Mouse (Mus musculus): Measurements from ENCODE around the gene Cstf2t. TPM values are rescaled to one million over a fixed set of nuclear protein-coding genes. Genes with fewer than 3 reads are reported as not detected.

Cstf2t gene
- polyA plus RNA-seq (2014; fragmentation: Nextera tagmentation; extraction: Ambion mirVana), result 33.2 and 39.8 TPM in 2 replicates

DNA sequence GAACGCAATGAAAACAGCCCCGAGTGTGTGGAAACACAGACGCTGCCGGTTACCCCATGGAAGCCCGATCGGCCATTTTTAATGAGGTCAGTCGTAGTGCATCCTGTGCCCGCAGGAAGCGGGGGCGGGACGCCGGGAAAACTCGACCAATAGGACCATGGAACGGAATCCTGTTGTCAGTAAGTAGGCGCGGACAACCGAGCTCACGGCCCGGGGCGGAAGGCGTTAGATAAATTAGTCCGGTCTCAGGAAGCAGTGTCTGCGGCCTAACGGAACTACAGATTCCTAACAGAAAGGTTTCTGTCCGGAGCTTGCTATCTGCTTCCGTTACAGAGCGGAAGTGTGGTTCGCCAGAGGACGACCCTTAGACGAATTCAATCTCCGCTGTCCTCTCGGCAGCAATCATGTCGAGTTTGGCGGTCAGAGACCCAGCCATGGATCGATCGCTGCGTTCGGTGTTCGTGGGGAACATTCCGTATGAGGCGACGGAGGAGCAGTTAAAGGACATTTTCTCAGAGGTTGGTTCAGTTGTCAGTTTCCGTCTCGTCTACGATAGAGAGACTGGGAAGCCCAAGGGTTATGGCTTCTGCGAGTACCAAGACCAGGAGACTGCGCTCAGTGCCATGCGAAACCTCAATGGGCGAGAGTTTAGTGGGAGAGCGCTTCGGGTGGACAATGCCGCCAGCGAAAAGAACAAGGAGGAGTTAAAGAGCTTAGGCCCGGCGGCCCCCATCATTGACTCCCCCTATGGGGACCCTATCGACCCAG is at the start of gene Cstf2t:
Cstf2t (plus strand) TSS at position 176 of the 768 bp plus-strand sequence.
- peak within 1 kb of the TSS; percentile 79 for H3K27ac ChIP-seq (replicated peaks; ENCODE audit: low read depth, low read length)
- no peaks in the 10 kb centered on the region for H3K27me3 ChIP-seq (replicated peaks; ENCODE audit: control insufficient read depth, insufficient read depth, low read length)
- H3K4me1 ChIP-seq (ENCODE audit: control insufficient read depth, insufficient read depth, low read length), result peaks cover 17% of the 10 kb centered on the region
- WGBS, result 2% methylated on average over 55 of the region's 56 CpGs
- DNase-seq (ENCODE audit: low spot score) (peak; percentile 100), ATAC-seq (ENCODE audit: low read depth) (peak; percentile 100)
- peaks cover 13% of the 10 kb centered on the region; the same call in 1 of the 2 replicates for H3K9me3 ChIP-seq (ENCODE audit: control insufficient read depth, low read length)
- peak within 1 kb of the TSS; percentile 79 for H3K9ac ChIP-seq (ENCODE audit: low read depth, low read length)
- H3K36me3 ChIP-seq (ENCODE audit: control insufficient read depth, insufficient read depth, low read length), result peaks cover 38% of the 10 kb centered on the region
- peak within 1 kb of the TSS; percentile 82 for H3K4me2 ChIP-seq (ENCODE audit: low read depth, low read length)
- H3K4me3 ChIP-seq (ENCODE audit: low read depth, low read length), result peak within 1 kb of the TSS; percentile 62

DNA sequence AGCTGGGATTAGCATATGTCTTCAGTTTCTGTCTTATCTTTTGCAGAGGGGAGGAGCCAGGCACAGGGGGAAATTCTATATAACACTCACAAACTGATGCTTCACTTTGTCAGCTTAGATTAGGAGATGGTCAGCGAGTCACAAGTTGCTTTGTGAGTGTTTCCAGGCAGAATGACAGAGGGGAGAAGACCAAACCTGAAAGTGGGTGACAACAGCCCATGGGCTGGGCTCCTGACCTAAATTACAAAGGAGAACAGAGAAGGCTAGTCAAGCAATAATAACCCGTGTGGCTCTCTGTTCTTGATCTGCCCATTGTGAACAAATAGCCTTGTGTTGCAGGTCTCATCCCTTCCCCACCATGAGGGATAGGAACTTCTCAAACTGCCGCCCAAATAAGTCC is 43.7 kb upstream of the Cstf2t start:
- no peak for ATAC-seq (ENCODE audit: low read depth)
- no peak overlapping the region for H3K4me3 ChIP-seq (ENCODE audit: low read depth, low read length)
- 82% methylated on average over 3 of the region's 3 CpGs for whole genome bisulfite sequencing

DNA sequence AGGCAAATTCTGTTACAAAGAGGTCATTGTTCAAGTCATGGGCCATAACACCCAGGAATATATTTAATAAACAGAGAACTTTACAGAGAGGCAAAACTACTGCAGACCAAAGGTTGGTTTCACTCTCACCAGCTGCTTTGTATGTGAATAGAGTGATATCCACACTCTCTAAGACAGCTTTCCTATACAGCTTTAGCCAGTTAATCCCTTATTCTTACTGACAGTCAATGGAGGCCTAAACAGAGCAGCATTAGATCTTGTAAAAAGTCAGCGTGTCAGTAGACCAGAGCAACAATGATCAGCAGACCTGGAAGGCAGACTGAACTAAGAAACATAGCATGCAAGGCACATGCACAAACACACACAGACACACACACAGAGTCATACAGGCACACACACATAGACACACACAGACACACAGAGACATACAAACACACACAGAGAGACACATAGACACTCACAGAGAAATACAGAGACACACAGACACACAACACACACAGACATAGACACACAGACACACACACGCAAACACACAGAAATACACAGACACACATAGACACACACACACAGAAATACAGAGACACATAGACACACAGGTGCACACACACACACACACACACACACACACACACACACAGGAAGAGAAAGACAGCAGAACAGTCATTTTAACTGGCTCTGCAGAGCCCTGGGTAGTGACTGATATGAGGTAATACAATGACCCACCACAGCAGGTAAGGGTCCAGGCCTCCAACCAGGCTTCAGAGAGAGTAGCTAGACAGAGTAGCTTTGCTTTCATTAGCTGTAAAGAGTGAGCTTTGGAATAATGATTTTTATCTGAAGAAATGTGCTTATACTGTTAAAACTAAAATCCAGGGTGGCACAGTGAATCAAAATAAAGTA is 41.4 kb upstream of the Cstf2t start:
- Histone ChIP-seq H3K4me1 (ENCODE audit: control insufficient read depth, insufficient read depth, low read length) (no peaks in the 10 kb centered on the region), H3K27ac (replicated peaks; ENCODE audit: low read depth, low read length) (no peak overlapping the region), H3K9me3 (ENCODE audit: control insufficient read depth, low read length) (no peaks in the 10 kb centered on the region), H3K27me3 (replicated peaks; ENCODE audit: control insufficient read depth, insufficient read depth, low read length) (no peaks in the 10 kb centered on the region), H3K9ac (ENCODE audit: low read depth, low read length) (no peak overlapping the region), H3K36me3 (ENCODE audit: control insufficient read depth, insufficient read depth, low read length) (no peaks in the 10 kb centered on the region), H3K4me2 (ENCODE audit: low read depth, low read length) (no peak overlapping the region), H3K4me3 (ENCODE audit: low read depth, low read length) (no peak overlapping the region)
- WGBS, result 80% methylated on average over 2 of the region's 2 CpGs
- ATAC-seq (ENCODE audit: low read depth) (no peak), DNase-seq (ENCODE audit: low spot score) (no peak)

More for the DNA sequence above, 43.7 kb upstream of the Cstf2t start:
- Histone ChIP-seq H3K36me3 (ENCODE audit: control insufficient read depth, insufficient read depth, low read length) (no peaks in the 10 kb centered on the region), H3K9me3 (ENCODE audit: control insufficient read depth, low read length) (no peaks in the 10 kb centered on the region), H3K27me3 (replicated peaks; ENCODE audit: control insufficient read depth, insufficient read depth, low read length) (no peaks in the 10 kb centered on the region), H3K4me2 (ENCODE audit: low read depth, low read length) (no peak overlapping the region), H3K27ac (replicated peaks; ENCODE audit: low read depth, low read length) (no peak overlapping the region), H3K4me1 (ENCODE audit: control insufficient read depth, insufficient read depth, low read length) (no peaks in the 10 kb centered on the region), H3K9ac (ENCODE audit: low read depth, low read length) (no peak overlapping the region)
- DNase-seq (ENCODE audit: low spot score), result no peak

DNA sequence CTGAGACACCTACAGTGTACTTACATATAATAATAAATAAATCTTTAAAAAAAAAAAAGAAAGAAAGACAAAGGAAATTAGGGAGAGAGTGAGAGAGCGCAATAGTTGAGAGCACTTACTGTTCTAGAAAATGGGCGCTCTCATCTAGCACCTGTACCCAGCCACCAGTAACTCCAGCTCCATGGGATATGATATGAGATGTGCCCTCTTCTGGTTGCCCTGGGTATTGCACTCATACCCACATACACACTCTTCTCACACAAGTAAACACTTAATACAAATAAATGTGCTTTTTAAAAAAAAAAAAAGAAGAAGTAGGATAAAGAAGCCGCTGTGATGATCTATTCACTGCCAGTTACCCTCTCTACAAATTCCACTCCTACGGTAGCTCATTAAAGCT is 36.0 kb upstream of the Cstf2t start:
- ATAC-seq (ENCODE audit: low read depth), result no peak

GRCm38 (mm10) chr19:31064740-31065139 is 17.9 kb upstream of the Cstf2t start:
- peaks cover 7% of the 10 kb centered on the region; the same call in 1 of the 2 replicates for H3K4me1 ChIP-seq (ENCODE audit: control insufficient read depth, insufficient read depth, low read length)
- no peak overlapping the region for H3K4me3 ChIP-seq (ENCODE audit: low read depth, low read length)
- ATAC-seq (ENCODE audit: low read depth) (no peak), DNase-seq (ENCODE audit: low spot score) (no peak)
- no peak overlapping the region for H3K4me2 ChIP-seq (ENCODE audit: low read depth, low read length)
- H3K27ac ChIP-seq (replicated peaks; ENCODE audit: low read depth, low read length), result no peak overlapping the region
- H3K36me3 ChIP-seq (ENCODE audit: control insufficient read depth, insufficient read depth, low read length), result no peaks in the 10 kb centered on the region
- 60% methylated on average over 1 of the region's 1 CpGs for WGBS
- no peaks in the 10 kb centered on the region for H3K27me3 ChIP-seq (replicated peaks; ENCODE audit: control insufficient read depth, insufficient read depth, low read length)
- no peak overlapping the region for H3K9ac ChIP-seq (ENCODE audit: low read depth, low read length)
- no peaks in the 10 kb centered on the region for H3K9me3 ChIP-seq (ENCODE audit: control insufficient read depth, low read length)

More for the DNA sequence above, 36.0 kb upstream of the Cstf2t start:
- Histone ChIP-seq H3K9me3 (ENCODE audit: control insufficient read depth, low read length) (no peaks in the 10 kb centered on the region), H3K9ac (ENCODE audit: low read depth, low read length) (no peak overlapping the region), H3K4me3 (ENCODE audit: low read depth, low read length) (no peak overlapping the region), H3K4me1 (ENCODE audit: control insufficient read depth, insufficient read depth, low read length) (no peaks in the 10 kb centered on the region), H3K36me3 (ENCODE audit: control insufficient read depth, insufficient read depth, low read length) (no peaks in the 10 kb centered on the region), H3K4me2 (ENCODE audit: low read depth, low read length) (no peak overlapping the region), H3K27ac (replicated peaks; ENCODE audit: low read depth, low read length) (no peak overlapping the region), H3K27me3 (replicated peaks; ENCODE audit: control insufficient read depth, insufficient read depth, low read length) (no peaks in the 10 kb centered on the region)
- DNase-seq (ENCODE audit: low spot score), result no peak
- WGBS, result 95% methylated on average over 4 of the region's 4 CpGs

DNA sequence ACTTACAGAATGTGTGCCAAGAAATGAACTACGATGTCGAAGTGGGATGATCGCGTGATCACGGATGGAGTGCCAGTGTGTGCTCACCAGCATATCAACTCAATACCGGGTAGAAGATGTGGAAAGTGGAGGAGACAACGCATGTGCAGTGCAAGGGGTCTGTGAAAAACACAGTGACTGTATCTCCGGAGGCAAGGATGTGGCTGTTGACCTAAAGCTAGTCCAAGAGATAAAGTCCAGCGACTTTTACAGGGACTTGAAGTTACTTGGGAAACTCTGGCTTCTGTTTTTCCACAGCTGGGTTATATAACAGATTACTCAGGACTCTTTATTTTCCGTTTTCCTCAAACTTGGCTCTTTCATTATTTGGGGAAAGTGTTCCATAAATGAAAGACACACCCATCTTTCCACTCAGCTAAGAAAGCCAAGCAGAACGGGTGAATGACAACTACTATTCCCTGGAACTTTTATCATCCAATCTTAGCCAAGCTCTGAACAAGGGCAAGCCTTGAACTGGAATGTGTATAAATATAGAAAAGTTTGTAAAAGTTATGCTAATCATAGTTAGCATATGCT is 17.3 kb upstream of the Cstf2t start:
- H3K36me3 ChIP-seq (ENCODE audit: control insufficient read depth, insufficient read depth, low read length), result no peaks in the 10 kb centered on the region
- H3K9ac ChIP-seq (ENCODE audit: low read depth, low read length), result no peak overlapping the region
- no peak overlapping the region for H3K27ac ChIP-seq (replicated peaks; ENCODE audit: low read depth, low read length)
- no peaks in the 10 kb centered on the region for H3K9me3 ChIP-seq (ENCODE audit: control insufficient read depth, low read length)
- H3K27me3 ChIP-seq (replicated peaks; ENCODE audit: control insufficient read depth, insufficient read depth, low read length), result no peaks in the 10 kb centered on the region
- ATAC-seq (ENCODE audit: low read depth) (no peak), DNase-seq (ENCODE audit: low spot score) (peak; percentile 57)
- peaks cover 7% of the 10 kb centered on the region; the same call in 1 of the 2 replicates for H3K4me1 ChIP-seq (ENCODE audit: control insufficient read depth, insufficient read depth, low read length)
- no peak overlapping the region for H3K4me2 ChIP-seq (ENCODE audit: low read depth, low read length)
- WGBS, result 75% methylated on average over 11 of the region's 11 CpGs
- no peak overlapping the region for H3K4me3 ChIP-seq (ENCODE audit: low read depth, low read length)

DNA sequence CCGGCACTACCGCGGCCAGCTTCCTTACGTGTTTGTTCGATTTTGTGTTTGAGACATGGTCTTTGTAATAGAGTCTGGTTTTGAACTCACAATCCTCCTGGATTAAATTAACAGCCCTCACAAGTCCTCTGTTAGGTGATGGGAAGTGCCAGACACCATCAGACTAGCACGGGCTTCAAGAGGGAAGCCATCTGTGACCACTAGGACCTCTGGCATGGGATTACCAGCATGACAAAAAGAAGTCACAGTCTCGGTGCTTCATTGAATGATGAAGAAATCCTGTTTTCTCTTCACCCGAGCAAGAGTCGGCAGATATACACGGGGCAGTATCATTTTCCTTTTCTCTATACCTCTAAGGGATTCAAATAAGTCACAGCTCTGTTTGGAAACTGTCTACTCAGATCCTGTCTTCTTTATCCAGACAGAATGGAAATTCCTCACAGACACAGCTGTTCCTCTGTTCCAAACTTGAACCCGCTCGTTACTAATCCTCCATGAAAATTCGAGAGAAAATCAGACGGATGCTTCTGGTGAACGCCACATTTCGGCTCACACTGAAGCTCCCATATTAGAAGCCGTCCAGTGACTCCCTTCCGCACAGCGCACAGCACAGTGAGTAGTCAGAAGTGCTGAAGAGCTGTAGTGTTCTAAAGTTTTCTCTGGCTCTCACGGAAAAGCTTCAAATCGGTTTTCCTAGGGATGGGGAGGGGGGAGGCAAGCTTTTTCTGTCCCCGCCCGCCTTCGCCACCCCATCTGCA is 8.5 kb upstream of the Cstf2t start:
- Histone ChIP-seq H3K9ac (ENCODE audit: low read depth, low read length) (peak overlapping the region; percentile 30; the same call in 1 of the 2 replicates), H3K4me1 (ENCODE audit: control insufficient read depth, insufficient read depth, low read length) (0 out of 2 replicates have a peak, but pooled peaks cover 7% of the 10 kb centered on the region), H3K4me3 (ENCODE audit: low read depth, low read length) (peak overlapping the region; percentile 21), H3K4me2 (ENCODE audit: low read depth, low read length) (peak overlapping the region; percentile 47), H3K27me3 (replicated peaks; ENCODE audit: control insufficient read depth, insufficient read depth, low read length) (no peaks in the 10 kb centered on the region), H3K9me3 (ENCODE audit: control insufficient read depth, low read length) (no peaks in the 10 kb centered on the region), H3K27ac (replicated peaks; ENCODE audit: low read depth, low read length) (peak overlapping the region; percentile 36), H3K36me3 (ENCODE audit: control insufficient read depth, insufficient read depth, low read length) (no peaks in the 10 kb centered on the region)
- 31% methylated on average over 24 of the region's 24 CpGs for WGBS
- ATAC-seq (ENCODE audit: low read depth), result peak; percentile 75
- peak; percentile 82 for DNase-seq (ENCODE audit: low spot score)

DNA sequence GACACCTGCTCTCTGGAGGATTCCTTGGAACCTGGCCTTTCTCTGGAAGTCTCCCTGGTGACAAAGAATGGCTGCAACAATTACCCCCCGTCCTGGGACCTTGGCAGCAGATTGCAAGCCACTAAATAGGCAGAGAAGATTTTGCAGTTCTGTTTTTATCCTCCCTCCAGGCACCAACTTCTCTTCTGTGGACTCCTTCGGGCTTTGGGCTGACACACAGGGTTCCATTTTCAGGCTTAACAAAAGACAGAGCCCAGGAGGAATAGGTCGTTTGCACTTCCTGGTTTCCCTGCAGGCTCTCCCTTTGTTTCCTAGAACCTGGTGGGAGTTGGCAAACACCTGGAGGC is 7.9 kb upstream of the Cstf2t start:
- H3K27ac ChIP-seq (replicated peaks; ENCODE audit: low read depth, low read length), result peak overlapping the region; percentile 36

More for the DNA sequence above, 7.9 kb upstream of the Cstf2t start:
- Histone ChIP-seq H3K36me3 (ENCODE audit: control insufficient read depth, insufficient read depth, low read length) (no peaks in the 10 kb centered on the region), H3K4me3 (ENCODE audit: low read depth, low read length) (peak overlapping the region; percentile 21), H3K4me2 (ENCODE audit: low read depth, low read length) (peak overlapping the region; percentile 47), H3K27me3 (replicated peaks; ENCODE audit: control insufficient read depth, insufficient read depth, low read length) (no peaks in the 10 kb centered on the region), H3K4me1 (ENCODE audit: control insufficient read depth, insufficient read depth, low read length) (0 out of 2 replicates have a peak, but pooled peaks cover 7% of the 10 kb centered on the region), H3K9ac (ENCODE audit: low read depth, low read length) (peak overlapping the region; percentile 30; the same call in 1 of the 2 replicates), H3K9me3 (ENCODE audit: control insufficient read depth, low read length) (no peaks in the 10 kb centered on the region)
- no peak for DNase-seq (ENCODE audit: low spot score)
- 6% methylated on average over 3 of the region's 3 CpGs for WGBS
- peak; percentile 85 for ATAC-seq (ENCODE audit: low read depth)

Data from embryonic facial prominence, embryonic 14.5 days (tissue).